Mouse (Mus musculus): ENCODE data around the gene Slc41a1. TPM values are rescaled to one million over a fixed set of nuclear protein-coding genes. Genes with fewer than 3 reads are reported as not detected.

Gene Slc41a1
- total and polyA plus RNA-seq, 3 experiments = 6.3 to 10.7 (median 8.8) TPM

DNA sequence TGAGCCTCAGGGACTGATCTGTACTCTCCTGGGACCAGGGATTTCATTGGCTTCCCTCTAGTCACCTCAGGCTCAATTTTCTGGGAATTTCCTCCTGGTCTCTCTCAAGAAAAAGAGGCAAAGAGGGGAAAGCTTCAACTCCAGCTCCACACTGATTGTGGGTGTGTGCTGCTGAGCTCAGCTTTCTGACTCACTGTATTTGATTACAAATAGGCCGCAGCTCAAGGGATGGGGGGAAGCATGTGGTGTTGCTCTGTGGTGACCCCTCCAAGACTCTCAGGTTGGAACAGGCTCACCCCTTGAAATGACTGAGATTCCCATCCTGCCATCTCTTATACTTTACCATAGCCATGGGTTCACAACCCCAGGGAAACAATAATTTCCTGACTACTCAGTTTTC, 15.9 kb upstream of the Slc41a1 start (continued):
- no peak for TF ChIP-seq SMC3 (IDR thresholded peaks at IDR 0.05; ENCODE audit: low read depth, low read length)

DNA sequence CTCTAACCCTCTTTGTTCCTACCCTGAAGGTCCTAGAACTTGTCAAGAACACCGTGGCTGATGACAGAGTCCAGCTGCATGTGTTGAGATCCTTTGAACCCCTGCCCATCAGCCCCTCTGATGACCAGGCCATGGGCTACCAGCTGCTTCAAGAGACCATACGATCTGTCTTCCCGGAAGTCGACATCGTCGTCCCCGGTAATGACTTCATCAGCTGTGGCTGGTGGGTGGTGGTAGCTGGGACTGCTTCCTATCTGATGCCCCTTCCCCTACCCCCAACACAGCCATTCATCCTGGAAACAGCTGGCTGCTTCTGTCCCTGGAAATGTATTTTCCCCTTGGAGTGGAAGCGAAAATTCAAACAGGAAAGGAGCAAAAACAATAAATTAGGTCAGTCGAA, 15.3 kb upstream of the Slc41a1 start:
- Histone ChIP-seq H3K27ac (ENCODE audit: insufficient read depth, low read depth) (no peak overlapping the region), H3K4me2 (ENCODE audit: insufficient read depth, low read depth, poor library complexity, severe bottlenecking) (no peak overlapping the region), H3K27me3 (replicated peaks) (peaks cover 10% of the 10 kb centered on the region), H3K9me3 (replicated peaks; ENCODE audit: low read length) (no peaks in the 10 kb centered on the region), H3K9ac (ENCODE audit: insufficient read depth, low read depth) (no peak overlapping the region), H3K79me2 (replicated peaks; ENCODE audit: control insufficient read depth, extremely low read depth, insufficient read depth, poor library complexity, severe bottlenecking) (no peaks in the 10 kb centered on the region), H3K4me3 (replicated peaks in 1 of 3; ENCODE audit: low read depth in 2 of 3, low read length in 2 of 3, poor library complexity in 1 of 3) (no peak overlapping the region), H3K4me1 (ENCODE audit: control insufficient read depth in 1 of 2, insufficient read depth in 2 of 2) (no peaks in the 10 kb centered on the region), H3K36me3 (replicated peaks in 1 of 2; ENCODE audit: control insufficient read depth in 1 of 2, insufficient read depth in 1 of 2, low read length in 1 of 2) (no peaks in the 10 kb centered on the region)
- in situ Hi-C loops (cut with MboI; ENCODE audit: low pct_ligation_motif_present, low pct_unique_long_range_greater_than_20kb, low sequenced_read_pairs) = no loop called here
- TF ChIP-seq SMC3 (IDR thresholded peaks at IDR 0.05; ENCODE audit: low read depth, low read length) (no peak), EP300 (IDR thresholded peaks at IDR 0.05; ENCODE audit: low read length) (no peak), MXI1 (IDR thresholded peaks at IDR 0.05; ENCODE audit: low read depth, low read length) (no peak), E2F4 (IDR thresholded peaks at IDR 0.05; ENCODE audit: insufficient replicate concordance, low read depth, low read length) (no peak), NRF1 (IDR thresholded peaks at IDR 0.05; ENCODE audit: low read depth, low read length) (no peak), JUN (IDR thresholded peaks at IDR 0.05; ENCODE audit: insufficient read depth, low read depth, low read length) (no peak), POLR2A (IDR thresholded peaks at IDR 0.05; ENCODE audit: low read depth, low read length) (no peak), JUND (conservative IDR thresholded peaks at IDR 0.05; ENCODE audit: low read depth, low read length) (no peak), ZMIZ1 (IDR thresholded peaks at IDR 0.05; ENCODE audit: low read depth, low read length) (no peak), KAT2A (IDR thresholded peaks at IDR 0.05; ENCODE audit: insufficient replicate concordance, low read length) (no peak), CTCF (conservative IDR thresholded peaks at IDR 0.05 in 1 of 2, IDR thresholded peaks at IDR 0.05 in 1 of 2; ENCODE audit: low read depth in 2 of 2, low read length in 2 of 2) (no peak), CHD1 (IDR thresholded peaks at IDR 0.05; ENCODE audit: low read depth, low read length) (no peak)
- DNase-seq (ENCODE audit: extremely low read depth) = no peak
- dilution Hi-C loops (cut with MboI; ENCODE audit: extremely low pct_ligation_motif_present, extremely low pct_unique_long_range_greater_than_20kb, low sequenced_read_pairs) = no loop called here

DNA sequence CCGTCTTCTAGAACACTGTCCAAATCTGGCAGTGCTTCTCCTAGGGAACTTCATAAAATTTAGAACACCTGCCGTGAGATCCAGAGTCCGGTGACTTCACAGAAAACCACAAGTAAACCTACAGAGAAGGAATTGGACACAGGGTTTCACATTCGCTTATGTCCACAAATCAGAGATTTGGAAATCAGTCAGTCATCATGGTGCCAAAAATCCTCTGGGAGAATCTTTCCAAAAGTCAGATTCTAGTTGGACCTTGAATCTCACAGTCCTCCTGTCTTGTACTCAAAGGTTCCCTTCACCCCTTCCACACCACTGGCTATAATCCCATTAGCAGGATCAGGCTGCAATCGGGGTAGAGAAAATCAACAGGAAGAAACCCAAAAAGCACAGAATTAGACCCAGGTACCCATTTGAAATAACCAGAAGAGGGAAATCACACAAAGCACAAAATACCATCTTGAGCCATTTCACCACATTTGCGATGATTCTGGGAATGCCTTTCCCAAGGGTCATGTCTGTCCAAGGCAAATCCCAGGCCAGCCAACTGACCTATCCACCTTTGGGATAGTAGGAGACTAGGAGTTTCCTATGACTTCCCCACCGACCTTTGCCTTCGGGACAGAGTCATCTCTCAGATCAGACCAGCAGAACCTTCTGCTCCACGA, 14.5 kb upstream of the Slc41a1 start:
- dilution Hi-C loops (cut with MboI; ENCODE audit: extremely low pct_ligation_motif_present, extremely low pct_unique_long_range_greater_than_20kb, low sequenced_read_pairs) = no loop called here
- TF ChIP-seq HCFC1 (IDR thresholded peaks at IDR 0.05; ENCODE audit: low read depth, low read length) (no peak), NELFE (IDR thresholded peaks at IDR 0.05; ENCODE audit: low read depth, low read length) (no peak), ZNF384 (IDR thresholded peaks at IDR 0.05; ENCODE audit: low read depth, low read length) (no peak), SIN3A (IDR thresholded peaks at IDR 0.05; ENCODE audit: low read length) (no peak), ZKSCAN1 (IDR thresholded peaks at IDR 0.05; ENCODE audit: borderline replicate concordance, low read depth, low read length) (no peak), UBTF (IDR thresholded peaks at IDR 0.05; ENCODE audit: low read depth, low read length) (no peak), EP300 (IDR thresholded peaks at IDR 0.05; ENCODE audit: low read length) (no peak), ELF1 (IDR thresholded peaks at IDR 0.05; ENCODE audit: low read depth, low read length) (no peak), CTCF (conservative IDR thresholded peaks at IDR 0.05 in 1 of 2, IDR thresholded peaks at IDR 0.05 in 1 of 2; ENCODE audit: low read depth in 2 of 2, low read length in 2 of 2) (no peak), MAFK (IDR thresholded peaks at IDR 0.05; ENCODE audit: insufficient replicate concordance, low read length) (no peak), POLR2AphosphoS2 (IDR thresholded peaks at IDR 0.05; ENCODE audit: low read depth, low read length) (no peak), RAD21 (IDR thresholded peaks at IDR 0.05; ENCODE audit: low read depth, low read length) (no peak), BHLHE40 (IDR thresholded peaks at IDR 0.05; ENCODE audit: low read depth, low read length) (no peak), ZC3H11A (IDR thresholded peaks at IDR 0.05; ENCODE audit: low read depth, low read length) (no peak)
- H3K27ac ChIP-seq (ENCODE audit: insufficient read depth, low read depth) = no peak overlapping the region
- no peaks in the 10 kb centered on the region for H3K79me2 ChIP-seq (replicated peaks; ENCODE audit: control insufficient read depth, extremely low read depth, insufficient read depth, poor library complexity, severe bottlenecking)
- H3K4me2 ChIP-seq (ENCODE audit: insufficient read depth, low read depth, poor library complexity, severe bottlenecking) = no peak overlapping the region
- H3K9ac ChIP-seq (ENCODE audit: insufficient read depth, low read depth) = no peak overlapping the region
- in situ Hi-C loops (cut with MboI; ENCODE audit: low pct_ligation_motif_present, low pct_unique_long_range_greater_than_20kb, low sequenced_read_pairs) = no loop called here
- no peak overlapping the region for H3K4me3 ChIP-seq (replicated peaks in 1 of 3; ENCODE audit: low read depth in 2 of 3, low read length in 2 of 3, poor library complexity in 1 of 3)
- H3K36me3 ChIP-seq (replicated peaks in 1 of 2; ENCODE audit: control insufficient read depth in 1 of 2, insufficient read depth in 1 of 2, low read length in 1 of 2) = no peaks in the 10 kb centered on the region
- H3K27me3 ChIP-seq (replicated peaks) = peaks cover 13% of the 10 kb centered on the region
- H3K4me1 ChIP-seq (ENCODE audit: control insufficient read depth in 1 of 2, insufficient read depth in 2 of 2) = no peaks in the 10 kb centered on the region
- no peaks in the 10 kb centered on the region for H3K9me3 ChIP-seq (replicated peaks; ENCODE audit: low read length)
- DNase-seq (ENCODE audit: extremely low read depth) = no peak

Measured in CH12.LX (cell line).